Mouse (Mus musculus): ENCODE data around the gene Mepce. TPM values are rescaled to one million over a fixed set of nuclear protein-coding genes. Genes with fewer than 3 reads are reported as not detected.
A peak's percentile ranks its signal among the peaks of the same experiment; 100 is the strongest.

The Mepce gene
- total and polyA plus RNA-seq, 2 experiments: 13.7 to 18.7 TPM

- TF ChIP-seq POLR2A (IDR thresholded peaks at IDR 0.05; ENCODE audit: extremely low read depth, insufficient read depth, low read length) (no peak), CTCF (IDR thresholded peaks at IDR 0.05; ENCODE audit: low read depth, low read length) (no peak)
- no peak overlapping the region for H3K4me3 ChIP-seq (ENCODE audit: insufficient read depth, low read depth, low read length)
- WGBS: 88% methylated on average over 6 of the region's 6 CpGs
- no peaks in the 10 kb centered on the region for H3K4me1 ChIP-seq (ENCODE audit: control insufficient read depth, insufficient read depth, low read length)
- H3K9ac ChIP-seq (ENCODE audit: low read depth, low read length): no peak overlapping the region
- no peaks in the 10 kb centered on the region for H3K36me3 ChIP-seq (ENCODE audit: control insufficient read depth, insufficient read depth, low read length)
- H3K79me2 ChIP-seq (ENCODE audit: control insufficient read depth, insufficient read depth, low read length): no peaks in the 10 kb centered on the region
- H3K27me3 ChIP-seq (ENCODE audit: control insufficient read depth, insufficient read depth, low read length): no peaks in the 10 kb centered on the region
- DNase-seq (ENCODE audit: extremely low read depth, low read depth, low spot score): no peak
- no peak overlapping the region for H3K27ac ChIP-seq (replicated peaks; ENCODE audit: insufficient read depth, low read depth, low read length)
Observed at GRCm38 (mm10) chr5:137823455-137824045, 36.1 kb upstream of the Mepce start.

- Histone ChIP-seq H3K36me3 (ENCODE audit: control insufficient read depth, insufficient read depth, low read length) (no peaks in the 10 kb centered on the region), H3K4me1 (ENCODE audit: control insufficient read depth, insufficient read depth, low read length) (no peaks in the 10 kb centered on the region), H3K4me3 (ENCODE audit: insufficient read depth, low read depth, low read length) (no peak overlapping the region), H3K79me2 (ENCODE audit: control insufficient read depth, insufficient read depth, low read length) (no peaks in the 10 kb centered on the region), H3K27me3 (ENCODE audit: control insufficient read depth, insufficient read depth, low read length) (no peaks in the 10 kb centered on the region), H3K27ac (replicated peaks; ENCODE audit: insufficient read depth, low read depth, low read length) (no peak overlapping the region), H3K9ac (ENCODE audit: low read depth, low read length) (no peak overlapping the region)
- DNase-seq (ENCODE audit: extremely low read depth, low read depth, low spot score): no peak
- TF ChIP-seq CTCF (IDR thresholded peaks at IDR 0.05; ENCODE audit: low read depth, low read length) (no peak), POLR2A (IDR thresholded peaks at IDR 0.05; ENCODE audit: extremely low read depth, insufficient read depth, low read length) (no peak)
- WGBS: 82% methylated on average over 1 of the region's 1 CpGs
Observed at GRCm38 (mm10) chr5:137822602-137823001, 35.1 kb upstream of the Mepce start.

GRCm38 (mm10) chr5:137822126-137822525, 34.7 kb upstream of the Mepce start:
- no peaks in the 10 kb centered on the region for H3K79me2 ChIP-seq (ENCODE audit: control insufficient read depth, insufficient read depth, low read length)
- no peaks in the 10 kb centered on the region for H3K36me3 ChIP-seq (ENCODE audit: control insufficient read depth, insufficient read depth, low read length)
- WGBS: 84% methylated on average over 4 of the region's 4 CpGs
- no peak for TF ChIP-seq POLR2A (IDR thresholded peaks at IDR 0.05; ENCODE audit: extremely low read depth, insufficient read depth, low read length)
- TF ChIP-seq CTCF (IDR thresholded peaks at IDR 0.05; ENCODE audit: low read depth, low read length): no peak
- no peaks in the 10 kb centered on the region for H3K4me1 ChIP-seq (ENCODE audit: control insufficient read depth, insufficient read depth, low read length)
- DNase-seq (ENCODE audit: extremely low read depth, low read depth, low spot score): no peak
- H3K27me3 ChIP-seq (ENCODE audit: control insufficient read depth, insufficient read depth, low read length): no peaks in the 10 kb centered on the region
- no peak overlapping the region for H3K27ac ChIP-seq (replicated peaks; ENCODE audit: insufficient read depth, low read depth, low read length)
- H3K4me3 ChIP-seq (ENCODE audit: insufficient read depth, low read depth, low read length): no peak overlapping the region
- H3K9ac ChIP-seq (ENCODE audit: low read depth, low read length): no peak overlapping the region

DNA sequence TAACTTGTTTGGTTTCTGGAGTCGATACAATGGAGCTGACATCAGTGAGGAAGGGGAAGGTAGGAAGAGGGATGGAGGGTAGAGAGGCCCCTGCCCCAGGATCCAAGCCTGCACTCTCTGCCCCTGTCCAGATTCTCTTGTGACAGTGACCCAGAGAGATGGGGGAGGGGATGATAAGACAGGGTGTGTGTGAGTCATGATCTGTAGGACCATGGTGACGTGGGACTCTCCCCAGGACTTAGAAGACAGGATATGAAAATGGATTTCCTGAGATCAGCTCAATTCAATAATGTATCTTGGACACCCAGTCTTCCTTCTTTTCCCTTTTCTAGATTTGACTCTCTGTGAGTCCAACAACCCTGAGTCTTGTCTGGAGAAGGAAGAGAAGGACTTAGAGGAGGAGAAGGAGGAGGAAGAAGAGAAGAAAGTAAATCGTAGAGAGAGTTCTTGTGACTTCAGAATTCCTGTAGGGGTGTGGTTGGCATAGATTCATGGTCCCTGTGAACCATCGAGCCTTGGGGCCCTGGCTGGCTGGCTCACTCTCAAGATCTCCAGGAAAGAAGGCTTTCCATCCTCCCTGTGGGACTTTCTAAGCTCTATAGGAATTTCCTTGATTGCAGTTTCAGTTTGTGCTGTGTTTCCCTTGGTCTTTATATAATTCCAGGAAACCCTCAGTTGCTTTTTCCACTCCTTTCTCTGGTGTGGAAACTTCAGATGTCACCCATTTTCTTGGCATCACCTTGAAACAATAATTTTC, 30.2 kb upstream of the Mepce start:
- H3K79me2 ChIP-seq (ENCODE audit: control insufficient read depth, insufficient read depth, low read length): no peaks in the 10 kb centered on the region
- no peaks in the 10 kb centered on the region for H3K27me3 ChIP-seq (ENCODE audit: control insufficient read depth, insufficient read depth, low read length)
- DNase-seq (ENCODE audit: extremely low read depth, low read depth, low spot score): peak; percentile 9
- WGBS: 68% methylated on average over 4 of the region's 4 CpGs
- TF ChIP-seq CTCF (IDR thresholded peaks at IDR 0.05; ENCODE audit: low read depth, low read length) (no peak), POLR2A (IDR thresholded peaks at IDR 0.05; ENCODE audit: extremely low read depth, insufficient read depth, low read length) (no peak)
- no peaks in the 10 kb centered on the region for H3K36me3 ChIP-seq (ENCODE audit: control insufficient read depth, insufficient read depth, low read length)
- no peaks in the 10 kb centered on the region for H3K4me1 ChIP-seq (ENCODE audit: control insufficient read depth, insufficient read depth, low read length)
- no peak overlapping the region for H3K27ac ChIP-seq (replicated peaks; ENCODE audit: insufficient read depth, low read depth, low read length)
- no peak overlapping the region for H3K4me3 ChIP-seq (ENCODE audit: insufficient read depth, low read depth, low read length)
- H3K9ac ChIP-seq (ENCODE audit: low read depth, low read length): no peak overlapping the region

DNA sequence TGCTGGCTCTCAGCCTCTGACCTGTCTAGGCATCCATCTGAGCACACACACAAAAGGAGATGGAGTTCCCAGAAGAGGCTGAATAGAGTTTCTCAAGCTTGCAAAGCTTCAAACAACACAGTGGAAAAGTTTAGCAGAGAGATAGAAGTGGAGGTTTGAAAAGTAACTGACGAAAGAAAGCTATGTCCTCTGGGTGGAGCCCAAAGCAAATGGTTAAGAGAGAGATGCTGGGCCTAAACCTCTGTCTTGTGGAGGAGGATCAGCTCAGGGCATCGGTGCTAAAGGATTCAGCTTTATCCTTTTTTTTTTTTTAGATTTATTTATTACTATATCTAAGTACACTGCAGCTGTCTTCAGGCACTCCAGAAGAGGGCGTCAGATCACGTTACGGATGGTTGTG, 20.9 kb upstream of the Mepce start:
- Histone ChIP-seq H3K27me3 (ENCODE audit: control insufficient read depth, insufficient read depth, low read length) (no peaks in the 10 kb centered on the region), H3K79me2 (ENCODE audit: control insufficient read depth, insufficient read depth, low read length) (no peaks in the 10 kb centered on the region), H3K4me3 (ENCODE audit: insufficient read depth, low read depth, low read length) (no peak overlapping the region), H3K9ac (ENCODE audit: low read depth, low read length) (no peak overlapping the region), H3K27ac (replicated peaks; ENCODE audit: insufficient read depth, low read depth, low read length) (no peak overlapping the region), H3K4me1 (ENCODE audit: control insufficient read depth, insufficient read depth, low read length) (no peaks in the 10 kb centered on the region), H3K36me3 (ENCODE audit: control insufficient read depth, insufficient read depth, low read length) (no peaks in the 10 kb centered on the region)
- WGBS: 94% methylated on average over 5 of the region's 5 CpGs
- TF ChIP-seq POLR2A (IDR thresholded peaks at IDR 0.05; ENCODE audit: extremely low read depth, insufficient read depth, low read length): no peak
- no peak for TF ChIP-seq CTCF (IDR thresholded peaks at IDR 0.05; ENCODE audit: low read depth, low read length)
- no peak for DNase-seq (ENCODE audit: extremely low read depth, low read depth, low spot score)

GRCm38 (mm10) chr5:137806158-137806557, 18.7 kb upstream of the Mepce start:
- Histone ChIP-seq H3K9ac (ENCODE audit: low read depth, low read length) (no peak overlapping the region), H3K27me3 (ENCODE audit: control insufficient read depth, insufficient read depth, low read length) (no peaks in the 10 kb centered on the region), H3K79me2 (ENCODE audit: control insufficient read depth, insufficient read depth, low read length) (no peaks in the 10 kb centered on the region), H3K27ac (replicated peaks; ENCODE audit: insufficient read depth, low read depth, low read length) (no peak overlapping the region), H3K4me3 (ENCODE audit: insufficient read depth, low read depth, low read length) (no peak overlapping the region), H3K4me1 (ENCODE audit: control insufficient read depth, insufficient read depth, low read length) (no peaks in the 10 kb centered on the region), H3K36me3 (ENCODE audit: control insufficient read depth, insufficient read depth, low read length) (no peaks in the 10 kb centered on the region)
- 100% methylated on average over 1 of the region's 1 CpGs for WGBS
- TF ChIP-seq POLR2A (IDR thresholded peaks at IDR 0.05; ENCODE audit: extremely low read depth, insufficient read depth, low read length) (no peak), CTCF (IDR thresholded peaks at IDR 0.05; ENCODE audit: low read depth, low read length) (no peak)
- no peak for DNase-seq (ENCODE audit: extremely low read depth, low read depth, low spot score)

Data from liver, adult 2 months (tissue).